Comparison of ENCODE assay signal across 25 mouse cellular contexts in the genomic region with DNA sequence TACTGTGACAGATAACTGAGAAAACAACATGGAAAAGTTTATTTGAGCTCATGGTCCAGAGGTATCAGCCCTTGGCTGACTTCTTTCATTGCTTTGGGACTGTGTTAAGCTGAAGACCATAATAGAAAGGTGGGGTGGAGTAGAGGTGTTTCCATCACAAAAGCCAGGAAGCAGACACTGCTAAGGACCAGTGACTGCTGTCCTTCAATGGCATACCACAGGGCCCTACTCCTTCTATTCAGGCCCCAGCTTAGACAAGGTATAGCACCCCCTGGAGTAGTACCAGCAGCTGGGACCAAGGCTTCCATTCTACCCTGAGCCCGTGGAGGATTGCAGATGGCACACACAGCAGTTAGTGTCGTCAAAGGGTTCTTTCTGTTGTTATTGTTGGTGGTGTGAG.
"Had no signal": no experiment of that assay in that cellular context is flagged by ENCODE, and none has a peak within 500 bp of the region (broad histone marks: within the 10 kb centered on the region; RNA-seq: fewer than 3 reads in every experiment).

No protein-coding gene starts in this region.

- H3K27me3 ChIP-seq: heart, embryonic 12.5 days; hindbrain, embryonic 13.5 days; hindbrain, embryonic 15.5 days; kidney, embryonic 15.5 days; limb, embryonic 12.5 days; liver, embryonic 13.5 days; liver, embryonic 15.5 days had no signal

- H3K4me3 ChIP-seq: gastrocnemius, adult 2 months; heart, embryonic 10.5 days; heart, embryonic 12.5 days; hindbrain, embryonic 13.5 days; hindbrain, embryonic 15.5 days; kidney, embryonic 15.5 days; limb, embryonic 10.5 days; limb, embryonic 12.5 days; liver, embryonic 13.5 days; liver, embryonic 15.5 days had no signal

- H3K9ac ChIP-seq: heart, embryonic 12.5 days; hindbrain, embryonic 13.5 days; hindbrain, embryonic 15.5 days; kidney, embryonic 15.5 days; limb, embryonic 12.5 days; liver, embryonic 13.5 days; liver, embryonic 15.5 days had no signal

- H3K36me3 ChIP-seq: heart, embryonic 10.5 days; heart, embryonic 12.5 days; hindbrain, embryonic 13.5 days; hindbrain, embryonic 15.5 days; kidney, embryonic 15.5 days; limb, embryonic 10.5 days; limb, embryonic 12.5 days; liver, embryonic 13.5 days; liver, embryonic 15.5 days had no signal

- DNase-seq: gastrocnemius, adult 2 months; gastrocnemius, postnatal 10 days; gastrocnemius, postnatal 25 days; heart, adult 18-20 months; heart, postnatal 10 days; heart, postnatal 4 days; kidney, adult 11 months; kidney, adult 2 months; kidney, adult 9 months; kidney, postnatal 14 days; kidney, postnatal 36 days; layer of hippocampus, adult 9-11 months; layer of hippocampus, postnatal 36 days; liver; liver, embryonic 13.5 days had no signal

- H3K4me1 ChIP-seq: heart, embryonic 10.5 days; heart, embryonic 12.5 days; hindbrain, embryonic 13.5 days; hindbrain, embryonic 15.5 days; kidney, embryonic 15.5 days; limb, embryonic 10.5 days; limb, embryonic 12.5 days; liver, embryonic 13.5 days; liver, embryonic 15.5 days had no signal

- H3K27ac ChIP-seq: gastrocnemius, adult 2 months; heart, embryonic 10.5 days; hindbrain, embryonic 13.5 days; hindbrain, embryonic 15.5 days; hindbrain, postnatal 0 days; kidney, embryonic 15.5 days; kidney, postnatal 0 days; limb, embryonic 10.5 days; limb, embryonic 12.5 days; liver, embryonic 13.5 days; liver, embryonic 15.5 days had no signal

- H3K9me3 ChIP-seq: heart, embryonic 10.5 days; heart, embryonic 12.5 days; hindbrain, embryonic 13.5 days; hindbrain, embryonic 15.5 days; kidney, embryonic 15.5 days; limb, embryonic 10.5 days; limb, embryonic 12.5 days; liver, embryonic 13.5 days; liver, embryonic 15.5 days had no signal
